Mouse (Mus musculus) spleen, postnatal 36 days (tissue): ENCODE measurements around the gene Nek7.

Experiments used
- DNase-seq, 2 experiments: peaks; one replicate each; pipeline ENCODE4 v3.0.0; 2022; ENCODE audit warnings: low spot score in 2 of 2, mixed read lengths in 1 of 2

Gene Nek7

GRCm38 (mm10) chr1:138619996-138620461, at the start of gene Nek7:
Gene Nek7 (minus strand): TSS chr1:138620141.
- peak; percentile 45 to 56 for DNase-seq

- no peak for DNase-seq
These were observed 42.4 kb upstream of the Nek7 start for GRCm38 (mm10) chr1:138662342-138662741.

DNA sequence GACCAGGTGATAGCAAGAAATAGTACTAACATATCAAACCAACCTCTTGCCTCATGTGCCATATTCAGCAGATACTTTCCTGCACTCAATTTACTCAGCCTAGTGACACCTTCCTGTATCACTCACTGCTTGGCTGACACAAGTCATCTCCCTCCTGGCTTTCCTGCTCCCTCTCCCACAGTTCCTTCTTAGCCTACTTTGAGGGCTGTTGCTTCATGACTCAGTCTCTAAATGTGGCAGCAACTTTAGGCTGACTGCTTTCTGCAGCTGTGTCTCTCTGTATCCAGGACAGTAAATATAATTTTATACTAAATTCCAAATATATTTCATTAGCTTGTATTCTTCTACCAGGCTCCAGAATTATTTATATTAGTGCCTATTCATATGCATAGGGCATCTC, 34.3 kb upstream of the Nek7 start:
- DNase-seq: no peak

DNA sequence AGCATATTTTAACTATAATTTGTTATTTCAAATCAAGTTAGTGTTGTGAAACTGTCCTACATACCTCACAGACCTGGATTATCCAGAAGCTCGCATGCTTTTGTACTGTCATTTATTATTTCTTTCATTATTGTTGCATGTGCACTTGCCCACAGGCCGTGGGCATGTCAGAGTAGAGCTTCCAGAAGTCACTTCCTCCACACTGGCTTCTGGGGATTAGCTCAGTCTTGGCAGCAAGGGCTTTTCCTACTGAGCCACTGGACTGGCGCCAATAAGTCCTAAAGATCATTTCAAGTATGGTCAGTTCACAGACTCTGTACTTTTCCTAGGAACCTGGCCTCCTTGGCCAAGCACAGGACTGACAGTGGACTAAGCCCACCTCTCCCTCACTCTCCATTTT, 25.1 kb upstream of the Nek7 start:
- no peak for DNase-seq

GRCm38 (mm10) chr1:138643306-138643830, 23.4 kb upstream of the Nek7 start:
- DNase-seq: no peak

GRCm38 (mm10) chr1:138640934-138641461, 21.1 kb upstream of the Nek7 start:
- DNase-seq: no peak

GRCm38 (mm10) chr1:138637850-138638249, 17.9 kb upstream of the Nek7 start:
- peak; percentile 25 to 31 for DNase-seq

GRCm38 (mm10) chr1:138634561-138634960, 14.6 kb upstream of the Nek7 start:
- DNase-seq: no peak

DNA sequence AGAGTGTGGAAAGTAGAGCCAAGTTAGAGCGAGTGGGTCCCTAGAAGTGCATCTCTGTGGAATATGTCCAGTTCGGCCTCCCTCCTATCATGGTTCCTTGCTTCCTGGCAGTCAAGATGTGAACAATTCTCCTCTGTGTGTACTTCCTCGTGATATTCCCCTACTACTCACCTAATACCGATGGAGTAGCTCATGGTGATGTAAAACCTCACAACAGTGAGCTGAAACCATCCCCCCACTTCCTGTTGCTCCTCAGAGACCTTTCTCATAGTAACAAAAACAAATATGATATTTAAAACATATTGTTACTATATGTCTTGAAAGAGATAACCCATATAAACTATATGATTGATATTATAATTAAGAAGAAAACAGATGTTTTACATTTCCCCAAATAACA, 9.0 kb upstream of the Nek7 start:
- no peak for DNase-seq

DNA sequence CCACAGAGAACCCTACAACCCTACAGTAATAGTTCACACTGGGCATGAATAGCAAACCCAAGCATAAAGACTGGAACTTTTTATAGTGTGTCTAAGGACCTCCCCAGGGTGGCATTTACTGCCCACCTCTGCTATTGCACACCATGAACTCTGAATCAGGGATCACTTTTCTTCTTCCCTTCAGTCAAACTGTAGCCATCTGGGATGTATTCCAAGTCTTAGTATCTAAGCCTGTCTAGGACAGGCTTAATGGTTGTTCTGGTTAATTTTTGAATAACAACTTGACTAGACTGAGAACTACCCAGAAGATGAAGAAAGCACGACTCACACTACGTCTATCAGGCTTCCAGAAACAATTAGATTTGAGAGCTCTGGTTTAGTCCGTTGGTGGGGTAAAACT, 8.5 kb upstream of the Nek7 start:
- no peak for DNase-seq

GRCm38 (mm10) chr1:138627804-138628203, 7.9 kb upstream of the Nek7 start:
- DNase-seq: no peak

- no peak for DNase-seq
These were observed 6.3 kb upstream of the Nek7 start for GRCm38 (mm10) chr1:138626288-138626687.

DNA sequence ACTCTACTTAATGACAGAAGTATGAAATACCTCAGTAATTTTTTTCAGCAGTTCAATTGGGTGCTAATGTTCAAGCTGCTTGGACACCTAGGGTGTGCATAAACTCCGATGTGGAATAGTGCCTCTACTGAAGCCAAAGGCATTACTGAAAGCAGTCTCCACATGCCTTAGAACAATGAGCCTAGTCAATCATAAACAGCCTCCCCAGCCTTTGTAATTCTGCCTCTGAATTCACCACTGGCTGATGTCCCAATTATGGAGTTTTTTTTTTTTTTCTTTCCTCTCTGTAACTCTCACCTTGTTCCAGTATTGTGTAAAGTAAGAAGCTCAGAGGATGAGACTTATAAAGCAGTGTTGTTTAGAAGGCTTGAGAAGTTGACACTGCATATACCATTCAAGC, 3.9 kb upstream of the Nek7 start:
- no peak for DNase-seq

DNA sequence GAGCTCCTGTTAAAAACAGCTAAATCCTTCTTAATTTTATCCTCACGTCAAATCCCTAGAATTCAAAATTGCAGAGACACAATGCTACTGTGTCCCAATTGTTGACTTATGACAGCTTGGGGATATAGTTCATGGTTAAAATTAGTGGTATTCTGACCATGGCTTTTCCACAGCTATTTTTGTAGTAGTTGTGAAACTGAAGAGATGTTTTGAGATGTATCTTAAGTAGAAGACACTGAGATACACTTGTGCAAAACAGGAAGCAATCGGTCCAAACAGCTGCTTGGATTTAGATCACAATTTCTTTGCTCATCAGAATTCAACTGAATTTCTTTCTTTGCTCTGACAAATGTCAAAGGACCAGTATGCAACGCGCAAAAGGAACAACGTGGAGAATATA, 2.9 kb upstream of the Nek7 start:
- no peak for DNase-seq

- no peak for DNase-seq
These were observed 2.5 kb upstream of the Nek7 start for GRCm38 (mm10) chr1:138622431-138622830.

DNA sequence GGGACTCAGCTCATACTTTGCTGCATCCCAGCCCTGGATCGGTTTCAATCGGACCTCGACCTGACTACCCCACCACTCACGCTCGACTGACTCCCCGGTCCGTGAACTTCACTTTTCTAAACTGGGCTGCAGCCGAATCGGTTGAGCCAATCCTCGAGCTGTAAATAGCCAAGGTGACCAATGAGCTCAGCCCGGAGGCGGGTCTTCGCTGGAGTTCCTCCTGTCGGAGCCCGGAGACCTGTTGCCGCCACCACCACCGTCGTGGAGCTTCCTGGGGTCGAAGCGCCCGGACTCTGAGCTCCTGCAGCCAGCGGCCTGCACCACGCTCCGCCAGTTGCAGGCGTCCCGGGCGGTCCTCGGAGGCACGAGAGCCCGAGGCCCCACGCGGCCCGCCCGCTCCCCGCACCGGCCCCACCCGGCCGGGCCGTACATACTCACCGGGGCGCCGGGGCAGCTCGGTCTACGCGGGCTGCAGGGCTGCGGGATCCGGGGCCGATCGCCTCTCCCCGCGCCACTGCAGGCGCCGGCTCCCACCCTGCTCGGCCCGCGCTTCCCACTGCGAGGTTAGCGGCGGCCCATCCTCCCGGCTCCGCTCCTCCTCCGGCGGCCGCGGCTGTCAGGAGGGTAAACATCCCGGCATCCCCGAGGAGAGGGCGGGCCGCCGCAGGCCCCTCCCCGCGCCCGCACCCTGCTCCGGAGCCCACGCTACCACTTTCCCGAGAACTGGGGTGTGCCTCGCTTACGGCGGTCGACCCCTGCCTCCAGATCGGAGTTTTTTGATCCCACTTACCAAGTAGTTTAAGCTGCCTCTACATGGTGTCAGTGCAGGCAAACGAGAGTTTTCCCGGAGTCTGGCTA, 598 bp downstream of the Nek7 start:
- DNase-seq: peak; percentile 98

DNA sequence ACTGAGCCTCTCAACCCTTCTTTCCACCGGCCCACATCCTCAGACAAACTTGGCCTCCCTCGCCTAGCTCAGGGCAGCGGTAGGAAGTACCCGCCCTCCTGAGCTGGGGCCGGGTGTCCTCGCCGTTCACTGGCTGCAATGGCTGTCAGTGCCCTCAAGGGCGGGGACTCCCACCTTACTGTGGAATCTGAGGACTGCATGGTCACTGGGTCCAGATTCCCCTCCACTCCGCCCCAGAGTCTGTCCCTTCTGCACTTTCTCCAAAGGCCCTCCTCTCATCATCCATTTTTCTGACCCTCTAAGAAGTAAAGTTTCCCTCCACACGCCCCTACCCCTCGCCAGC, 2.0 kb downstream of the Nek7 start:
- DNase-seq: peak; percentile 89 to 90

DNA sequence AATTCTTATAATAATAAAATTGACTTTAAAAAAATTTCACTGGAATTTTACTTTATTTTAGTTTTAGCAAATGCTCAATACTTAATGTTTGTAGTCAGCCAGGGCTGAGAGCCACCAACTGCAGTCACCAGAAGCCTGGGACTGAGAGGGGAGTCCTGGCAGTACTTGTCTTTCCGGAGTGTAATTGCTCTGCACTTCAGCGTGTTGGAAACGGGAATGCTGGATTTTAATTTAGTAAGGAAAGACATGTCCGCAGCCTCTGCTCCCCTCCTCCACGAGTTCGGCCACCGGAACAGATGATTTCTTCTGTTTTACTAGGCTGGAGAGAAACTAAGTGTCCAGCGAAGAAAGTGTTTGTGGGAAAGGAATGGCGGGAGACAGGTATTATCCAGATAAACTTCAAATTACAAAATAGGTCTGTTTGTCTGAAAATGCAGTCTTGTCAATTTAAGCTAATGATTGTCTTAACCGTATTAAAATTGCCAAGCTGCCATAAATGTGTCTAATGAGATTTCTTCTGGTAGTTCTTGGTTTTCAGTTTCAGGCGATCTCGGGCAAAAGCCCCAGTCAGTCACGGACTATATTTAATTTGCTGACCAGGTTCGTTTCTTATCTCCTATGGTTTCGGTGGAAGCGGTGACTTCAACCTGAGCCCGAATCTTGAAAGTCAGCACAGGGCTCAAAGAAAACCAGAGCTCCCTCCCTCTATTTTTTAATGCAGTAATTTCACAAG, 2.5 kb downstream of the Nek7 start:
- DNase-seq: no peak

DNA sequence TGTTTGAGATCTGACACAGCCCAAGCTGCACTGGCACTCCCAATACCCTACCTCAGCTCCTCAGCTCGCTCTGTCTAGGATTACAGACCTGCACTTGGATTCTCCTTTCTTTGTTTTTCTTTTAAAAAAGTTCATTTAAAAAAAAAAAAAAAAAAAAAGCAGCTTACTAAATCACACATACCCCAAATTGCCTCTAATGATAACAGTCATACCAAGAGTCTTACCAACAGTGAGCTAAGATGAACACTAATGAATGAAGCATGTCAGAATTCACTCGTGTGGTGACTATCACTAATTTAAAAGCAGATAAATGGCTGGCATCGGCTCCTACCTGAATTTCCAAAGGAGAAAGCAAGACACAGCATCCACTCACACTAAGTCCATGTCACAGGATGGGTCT, 4.6 kb downstream of the Nek7 start:
- no peak for DNase-seq

- DNase-seq: peak; percentile 85 to 87
These were observed 5.2 kb downstream of the Nek7 start for GRCm38 (mm10) chr1:138614552-138615287.

DNA sequence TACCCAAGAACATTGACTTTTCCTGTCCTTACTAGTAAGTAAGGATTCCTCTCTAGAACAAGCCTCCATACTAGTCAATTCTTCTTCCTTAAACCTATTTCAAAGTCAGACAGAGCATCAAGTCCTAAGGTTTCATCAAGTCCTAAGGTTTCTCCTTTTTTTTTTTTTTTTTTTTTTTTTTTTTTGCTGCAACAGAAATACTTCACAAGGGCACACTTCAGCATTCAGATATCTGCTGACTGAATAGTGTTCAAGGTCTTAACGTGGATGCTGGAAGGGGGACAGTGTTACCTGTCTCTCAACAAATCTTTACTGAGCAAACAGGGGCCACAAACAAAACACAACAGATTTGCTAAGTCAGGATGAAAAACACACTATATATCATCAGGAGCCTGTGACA, 7.8 kb downstream of the Nek7 start:
- no peak for DNase-seq

DNA sequence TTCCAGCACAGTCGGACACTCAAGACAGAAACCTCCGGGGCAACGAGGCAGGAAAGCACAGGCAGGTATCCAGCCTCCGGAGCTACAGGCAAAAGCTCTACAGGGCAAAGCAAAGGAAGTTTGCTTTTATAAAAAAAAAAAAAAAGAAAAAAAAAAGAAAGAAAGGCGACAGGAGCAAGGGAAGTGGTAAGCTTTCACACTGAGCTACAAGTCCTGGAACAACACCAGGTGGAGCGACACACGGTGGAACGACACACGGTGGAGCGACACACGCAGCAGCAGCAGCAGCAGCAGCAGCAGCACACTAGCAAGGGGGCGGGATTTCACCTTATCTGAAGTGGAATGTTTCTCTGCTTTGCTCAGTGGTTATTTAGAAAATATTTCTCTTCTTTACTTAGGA, 10.8 kb downstream of the Nek7 start:
- no peak for DNase-seq
